Mouse (Mus musculus): Measurements from ENCODE around the gene Tle1. TPM values are rescaled to one million over a fixed set of nuclear protein-coding genes. Genes with fewer than 3 reads are reported as not detected.

Tle1 gene
- polyA plus RNA-seq, 1 experiment from 2014 or later: 33.7 TPM

DNA sequence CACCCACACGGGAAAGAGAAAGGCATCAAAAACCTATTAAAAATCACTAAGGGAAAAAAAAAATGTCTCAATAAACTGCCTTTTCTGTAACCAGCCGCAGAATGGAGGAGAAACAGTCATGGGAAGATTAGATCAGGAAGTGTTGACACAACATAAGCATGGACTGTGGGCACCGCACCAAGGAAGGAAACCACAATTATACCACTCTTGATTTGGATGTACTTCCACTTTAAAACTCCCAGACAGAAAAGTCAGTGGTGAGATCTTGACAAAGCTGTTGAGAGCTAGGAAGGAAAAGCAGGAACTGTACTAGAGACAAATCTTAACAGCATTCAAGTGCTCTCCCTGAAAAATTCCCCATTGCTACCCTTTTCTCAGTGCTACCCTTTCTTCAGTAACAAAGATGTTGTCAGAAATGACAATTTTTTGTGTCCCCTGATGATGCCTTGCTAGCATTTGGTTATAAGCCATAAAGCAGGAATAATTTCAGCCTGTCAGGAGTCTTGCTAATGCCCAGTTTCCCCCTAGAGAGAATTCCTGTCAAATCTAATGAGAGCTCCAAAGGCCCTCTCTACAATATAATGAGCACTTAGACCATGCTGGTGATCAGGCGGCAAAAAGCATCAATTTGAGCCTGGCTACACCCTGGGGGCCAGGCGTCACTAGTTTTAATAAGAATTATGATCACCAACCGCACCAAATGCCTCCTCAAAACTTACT lies 5.4 kb downstream of the Tle1 start:
- no peak for DNase-seq (ENCODE audit: low spot score)
- Histone ChIP-seq H3K27me3 (replicated peaks; ENCODE audit: low read depth, poor library complexity, severe bottlenecking) (peaks cover 15% of the 10 kb centered on the region), H3K4me1 (peaks cover 50% of the 10 kb centered on the region), H3K9me3 (no peaks in the 10 kb centered on the region), H3K4me3 (peak overlapping the region; percentile 93), H3K27ac (replicated peaks) (no peak overlapping the region), H3K36me3 (replicated peaks) (peaks cover 52% of the 10 kb centered on the region)
- 50% methylated on average over 6 of the region's 6 CpGs for WGBS

DNA sequence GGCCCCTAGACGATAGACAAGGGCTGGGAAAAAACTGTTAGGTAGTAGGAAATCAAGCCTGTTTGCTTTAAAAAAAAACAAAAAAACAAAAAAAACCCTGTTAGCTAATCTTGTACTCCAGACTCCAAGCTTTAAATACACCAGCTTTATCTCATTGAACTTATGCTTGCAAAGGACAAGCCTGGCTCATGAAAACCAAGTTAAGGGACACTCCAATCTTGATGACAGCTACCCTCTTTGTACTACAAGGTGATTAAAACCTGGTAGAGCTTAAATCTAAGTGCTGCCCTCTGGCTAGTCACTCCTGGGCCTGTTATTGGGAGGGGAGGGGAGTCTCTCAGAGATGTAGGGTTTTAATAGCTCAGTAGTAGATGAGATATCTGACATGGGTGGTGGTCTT lies 7.4 kb downstream of the Tle1 start:
- peaks cover 72% of the 10 kb centered on the region for H3K36me3 ChIP-seq (replicated peaks)
- peaks cover 50% of the 10 kb centered on the region for H3K4me1 ChIP-seq
- 90% methylated on average over 1 of the region's 1 CpGs for WGBS

GRCm38 (mm10) chr4:72184476-72184875 lies 16.2 kb downstream of the Tle1 start:
- Histone ChIP-seq H3K4me3 (no peak overlapping the region), H3K27me3 (replicated peaks; ENCODE audit: low read depth, poor library complexity, severe bottlenecking) (0 out of 2 replicates have a peak, but pooled peaks cover 15% of the 10 kb centered on the region), H3K36me3 (replicated peaks) (peaks cover 73% of the 10 kb centered on the region), H3K4me1 (peaks cover 51% of the 10 kb centered on the region), H3K9me3 (no peaks in the 10 kb centered on the region), H3K27ac (replicated peaks) (no peak overlapping the region)
- no peak for DNase-seq (ENCODE audit: low spot score)
- WGBS: 58% methylated on average over 5 of the region's 5 CpGs

More for the DNA sequence above, 7.4 kb downstream of the Tle1 start:
- Histone ChIP-seq H3K4me3 (no peak overlapping the region), H3K9me3 (no peaks in the 10 kb centered on the region), H3K27ac (replicated peaks) (no peak overlapping the region), H3K27me3 (replicated peaks; ENCODE audit: low read depth, poor library complexity, severe bottlenecking) (peaks cover 15% of the 10 kb centered on the region)
- DNase-seq (ENCODE audit: low spot score): no peak

DNA sequence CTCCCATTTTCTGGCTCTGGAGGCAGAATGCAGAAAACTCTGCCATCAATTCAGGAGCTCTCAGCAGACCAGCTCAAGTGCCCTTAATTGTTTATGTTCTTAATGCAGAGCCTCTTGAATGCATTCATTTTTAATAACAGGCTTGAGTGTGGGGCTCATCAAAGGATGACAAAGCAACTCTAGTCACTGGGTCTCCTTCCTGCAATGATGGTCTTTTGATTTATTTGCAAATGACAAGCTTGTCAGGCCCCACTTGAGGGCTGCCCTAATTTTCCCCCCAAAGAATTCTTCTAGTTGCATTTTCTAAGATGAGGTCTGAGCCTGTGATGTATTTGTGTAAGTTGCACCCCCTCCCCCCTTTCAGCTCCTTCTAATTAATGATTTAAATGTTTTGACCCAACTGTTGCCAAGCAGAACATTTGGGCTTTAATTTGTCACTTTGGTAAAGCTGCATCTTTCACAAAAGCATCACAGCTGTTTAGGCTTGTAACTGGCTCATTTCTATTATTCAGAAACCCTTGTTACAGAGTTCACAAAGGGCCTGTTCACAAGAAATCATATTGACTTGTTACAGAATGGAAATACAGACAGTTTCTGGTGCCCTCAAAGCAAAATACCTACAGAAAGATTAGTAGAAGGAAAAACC lies 18.3 kb downstream of the Tle1 start:
- H3K9me3 ChIP-seq: no peaks in the 10 kb centered on the region
- peaks cover 67% of the 10 kb centered on the region for H3K36me3 ChIP-seq (replicated peaks)
- peaks cover 51% of the 10 kb centered on the region for H3K4me1 ChIP-seq
- H3K4me3 ChIP-seq: no peak overlapping the region
- H3K27ac ChIP-seq (replicated peaks): no peak overlapping the region
- peaks cover 15% of the 10 kb centered on the region; the same call in 1 of the 2 replicates for H3K27me3 ChIP-seq (replicated peaks; ENCODE audit: low read depth, poor library complexity, severe bottlenecking)
- no peak for DNase-seq (ENCODE audit: low spot score)

DNA sequence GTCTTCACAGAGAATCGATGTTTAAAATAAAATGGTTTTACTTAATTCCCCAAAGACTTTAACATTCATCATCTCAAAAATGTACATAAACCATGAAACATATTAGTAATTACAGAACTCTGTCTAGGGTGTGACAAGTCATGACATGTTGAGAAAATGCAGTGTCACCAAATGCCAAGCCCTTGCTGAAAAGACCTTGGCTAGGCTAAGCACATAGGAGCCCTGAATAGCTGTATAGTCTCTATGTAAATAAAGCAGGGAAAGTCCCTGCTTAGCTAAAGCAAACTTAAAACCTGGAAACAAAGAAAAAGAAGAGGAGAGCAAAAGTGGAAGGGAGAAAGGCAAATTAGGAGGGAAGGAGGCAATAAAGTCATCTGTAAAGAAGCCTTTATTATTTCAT lies 24.8 kb downstream of the Tle1 start:
- peaks cover 59% of the 10 kb centered on the region for H3K36me3 ChIP-seq (replicated peaks)
- 95% methylated on average over 1 of the region's 1 CpGs for WGBS
- DNase-seq (ENCODE audit: low spot score): no peak
- peaks cover 13% of the 10 kb centered on the region for H3K4me1 ChIP-seq
- no peak overlapping the region for H3K27ac ChIP-seq (replicated peaks)
- H3K27me3 ChIP-seq (replicated peaks; ENCODE audit: low read depth, poor library complexity, severe bottlenecking): peaks cover 8% of the 10 kb centered on the region; the same call in 1 of the 2 replicates
- H3K4me3 ChIP-seq: no peak overlapping the region
- H3K9me3 ChIP-seq: no peaks in the 10 kb centered on the region

DNA sequence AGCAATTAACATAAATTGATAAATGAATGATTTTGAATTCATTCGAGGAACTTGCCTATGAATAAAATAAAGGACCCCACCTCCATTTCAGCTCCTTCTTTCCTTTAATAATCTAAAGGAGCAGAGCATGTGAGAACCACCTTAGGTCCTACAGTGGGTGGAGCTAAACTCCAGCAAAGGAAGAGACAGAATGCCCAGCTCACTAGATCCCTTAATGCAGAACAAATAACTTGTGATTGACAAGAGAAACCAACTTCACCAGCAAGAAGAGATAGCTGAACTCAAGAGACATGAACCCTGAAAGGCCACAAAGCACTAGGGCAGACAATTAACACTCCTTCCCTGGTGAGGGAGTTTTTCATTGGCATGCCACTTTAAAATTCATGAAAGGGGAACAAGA lies 32.5 kb downstream of the Tle1 start:
- DNase-seq (ENCODE audit: low spot score): no peak
- Histone ChIP-seq H3K4me3 (no peak overlapping the region), H3K4me1 (peaks cover 47% of the 10 kb centered on the region), H3K27ac (replicated peaks) (no peak overlapping the region), H3K36me3 (replicated peaks) (peaks cover 67% of the 10 kb centered on the region), H3K27me3 (replicated peaks; ENCODE audit: low read depth, poor library complexity, severe bottlenecking) (peaks cover 7% of the 10 kb centered on the region), H3K9me3 (no peaks in the 10 kb centered on the region)
- WGBS: 14% methylated on average over 1 of the region's 1 CpGs

DNA sequence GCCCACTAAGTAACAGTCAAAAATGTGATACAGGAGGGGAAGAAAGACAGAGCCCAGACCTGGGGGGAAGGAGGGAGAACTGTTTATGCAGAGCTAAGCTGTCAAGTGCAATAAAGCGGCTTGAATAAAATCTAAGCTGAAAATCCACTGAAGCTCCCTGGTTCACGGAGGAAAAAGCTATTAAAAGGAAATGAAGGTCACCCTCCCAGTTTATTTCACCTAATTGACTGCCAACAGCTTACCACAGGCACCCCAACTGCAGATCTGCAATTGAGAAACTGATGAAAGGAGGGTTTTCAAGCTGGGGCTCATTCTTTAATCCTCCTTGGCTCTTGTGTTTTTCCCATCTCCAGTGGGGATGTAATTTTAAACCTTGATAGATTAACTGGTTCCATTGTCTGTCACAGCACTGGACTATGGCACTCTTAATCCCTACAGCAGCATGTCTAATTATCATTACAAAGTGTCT lies 32.9 kb downstream of the Tle1 start:
- Histone ChIP-seq H3K27me3 (replicated peaks; ENCODE audit: low read depth, poor library complexity, severe bottlenecking) (peaks cover 11% of the 10 kb centered on the region), H3K36me3 (replicated peaks) (peaks cover 72% of the 10 kb centered on the region), H3K9me3 (no peaks in the 10 kb centered on the region), H3K27ac (replicated peaks) (no peak overlapping the region), H3K4me3 (no peak overlapping the region), H3K4me1 (peaks cover 47% of the 10 kb centered on the region)
- DNase-seq (ENCODE audit: low spot score): no peak
- WGBS: 22% methylated on average over 2 of the region's 2 CpGs

DNA sequence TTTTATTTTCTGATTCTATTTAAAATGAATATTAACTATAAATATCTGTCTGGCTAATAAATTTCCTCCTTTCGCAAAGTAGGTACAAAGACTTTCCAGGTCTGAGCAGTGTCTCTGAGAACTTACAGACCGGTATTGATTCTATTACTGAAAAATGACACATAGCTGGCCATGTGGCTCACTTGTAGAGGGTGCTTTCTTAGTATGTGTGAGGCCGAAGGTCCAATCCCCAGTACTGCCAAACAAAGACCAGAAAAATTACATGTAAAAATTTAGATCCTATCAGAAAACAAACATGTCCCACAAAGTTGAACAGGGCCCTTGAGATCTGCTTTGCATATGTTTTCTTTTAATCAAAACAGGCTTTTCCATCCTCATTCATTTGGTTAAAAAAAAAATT lies 33.5 kb downstream of the Tle1 start:
- H3K27me3 ChIP-seq (replicated peaks; ENCODE audit: low read depth, poor library complexity, severe bottlenecking): peaks cover 11% of the 10 kb centered on the region
- no peaks in the 10 kb centered on the region for H3K9me3 ChIP-seq
- peaks cover 47% of the 10 kb centered on the region for H3K4me1 ChIP-seq
- no peak overlapping the region for H3K4me3 ChIP-seq
- peaks cover 77% of the 10 kb centered on the region for H3K36me3 ChIP-seq (replicated peaks)
- H3K27ac ChIP-seq (replicated peaks): no peak overlapping the region
- DNase-seq (ENCODE audit: low spot score): no peak
- WGBS: 71% methylated on average over 3 of the region's 3 CpGs

DNA sequence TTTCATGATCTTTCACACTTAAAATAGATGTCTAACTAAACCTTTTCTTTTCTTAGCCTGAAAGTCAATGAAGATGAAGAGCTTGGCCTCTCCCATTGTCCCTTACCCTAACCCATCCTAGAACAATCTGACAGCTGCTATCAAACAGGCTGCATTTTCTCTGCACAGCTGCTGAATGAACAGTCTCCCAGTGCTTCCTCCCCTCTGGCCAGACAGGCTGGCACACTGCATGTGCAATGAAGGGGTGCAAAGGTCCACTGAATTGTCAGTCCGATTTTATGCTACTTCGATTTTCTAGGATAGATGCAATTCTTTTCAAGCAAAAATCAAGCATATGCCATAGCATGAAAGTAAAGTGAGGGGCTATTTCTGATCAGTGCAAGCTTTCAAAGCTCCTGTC lies 34.2 kb downstream of the Tle1 start:
- DNase-seq (ENCODE audit: low spot score): no peak
- WGBS: 70% methylated on average over 2 of the region's 2 CpGs
- no peaks in the 10 kb centered on the region for H3K9me3 ChIP-seq
- H3K4me1 ChIP-seq: peaks cover 50% of the 10 kb centered on the region
- no peak overlapping the region for H3K27ac ChIP-seq (replicated peaks)
- H3K4me3 ChIP-seq: no peak overlapping the region
- H3K36me3 ChIP-seq (replicated peaks): peaks cover 82% of the 10 kb centered on the region
- peaks cover 11% of the 10 kb centered on the region for H3K27me3 ChIP-seq (replicated peaks; ENCODE audit: low read depth, poor library complexity, severe bottlenecking)

DNA sequence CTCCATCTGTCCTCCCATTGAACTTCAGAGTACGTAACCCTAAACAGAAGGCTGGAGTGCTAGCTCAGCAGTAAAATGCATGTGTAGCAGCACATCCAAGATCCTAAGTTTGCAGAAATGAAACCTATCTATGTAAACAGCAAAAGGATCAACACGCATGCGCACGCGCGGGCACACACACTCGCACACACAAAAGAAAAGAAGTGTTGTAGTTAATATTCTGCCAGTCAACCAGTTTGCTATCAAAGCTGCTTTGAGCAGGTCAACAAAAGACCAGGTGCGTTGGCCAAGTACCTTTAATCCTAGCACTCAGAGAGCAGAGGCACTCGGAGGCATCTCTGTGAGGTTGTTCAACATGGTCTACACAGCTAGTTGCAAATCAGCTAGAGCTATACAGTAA lies 35.0 kb downstream of the Tle1 start:
- H3K4me1 ChIP-seq: peaks cover 49% of the 10 kb centered on the region
- H3K9me3 ChIP-seq: no peaks in the 10 kb centered on the region
- no peak overlapping the region for H3K4me3 ChIP-seq
- H3K27me3 ChIP-seq (replicated peaks; ENCODE audit: low read depth, poor library complexity, severe bottlenecking): peaks cover 11% of the 10 kb centered on the region
- no peak overlapping the region for H3K27ac ChIP-seq (replicated peaks)
- H3K36me3 ChIP-seq (replicated peaks): peaks cover 85% of the 10 kb centered on the region
- WGBS: 95% methylated on average over 9 of the region's 9 CpGs
- DNase-seq (ENCODE audit: low spot score): no peak

- 90% methylated on average over 4 of the region's 4 CpGs for WGBS
- Histone ChIP-seq H3K27ac (replicated peaks) (no peak overlapping the region), H3K9me3 (no peaks in the 10 kb centered on the region), H3K36me3 (replicated peaks) (peaks cover 91% of the 10 kb centered on the region), H3K27me3 (replicated peaks; ENCODE audit: low read depth, poor library complexity, severe bottlenecking) (peaks cover 28% of the 10 kb centered on the region), H3K4me3 (no peak overlapping the region), H3K4me1 (peaks cover 41% of the 10 kb centered on the region)
- no peak for DNase-seq (ENCODE audit: low spot score)
These were observed 38.1 kb downstream of the Tle1 start for GRCm38 (mm10) chr4:72162445-72163218.

GRCm38 (mm10) chr4:72160102-72160511 lies 40.6 kb downstream of the Tle1 start:
- Histone ChIP-seq H3K27me3 (replicated peaks; ENCODE audit: low read depth, poor library complexity, severe bottlenecking) (peaks cover 28% of the 10 kb centered on the region), H3K4me1 (peaks cover 27% of the 10 kb centered on the region), H3K27ac (replicated peaks) (no peak overlapping the region), H3K36me3 (replicated peaks) (peaks cover 91% of the 10 kb centered on the region), H3K4me3 (no peak overlapping the region), H3K9me3 (no peaks in the 10 kb centered on the region)
- 37% methylated on average over 14 of the region's 14 CpGs for WGBS
- peak; percentile 53 for DNase-seq (ENCODE audit: low spot score)
